Mouse (Mus musculus): ENCODE data around the gene Polr2f.
A peak's percentile ranks its signal among the peaks of the same experiment; 100 is the strongest.

Gene Polr2f

GRCm38 (mm10) chr15:79140866-79141565, at the start of gene Polr2f, which contains the start of gene 1700088E04Rik:
Polr2f (plus strand) TSS chr15:79141009.
1700088E04Rik (minus strand) TSS chr15:79141253.
- peak; percentile 95 for DNase-seq

GRCm38 (mm10) chr15:79092284-79092683, 48.5 kb upstream of the Polr2f start:
- no peak for DNase-seq

- DNase-seq, result no peak
Observed at GRCm38 (mm10) chr15:79093083-79093839, 47.5 kb upstream of the Polr2f start.

GRCm38 (mm10) chr15:79095483-79095882, 45.3 kb upstream of the Polr2f start:
- no peak for DNase-seq

GRCm38 (mm10) chr15:79096556-79096955, 44.3 kb upstream of the Polr2f start:
- no peak for DNase-seq

- no peak for DNase-seq
Observed at GRCm38 (mm10) chr15:79097135-79097534, 43.7 kb upstream of the Polr2f start.

- DNase-seq, result no peak
Observed at GRCm38 (mm10) chr15:79097611-79098025, 43.2 kb upstream of the Polr2f start.

- no peak for DNase-seq
Observed at GRCm38 (mm10) chr15:79098220-79098619, 42.6 kb upstream of the Polr2f start.

- no peak for DNase-seq
Observed at GRCm38 (mm10) chr15:79098868-79099267, 41.9 kb upstream of the Polr2f start.

GRCm38 (mm10) chr15:79099456-79099855, 41.4 kb upstream of the Polr2f start:
- DNase-seq, result no peak

- DNase-seq, result no peak
Observed at GRCm38 (mm10) chr15:79100391-79100790, 40.4 kb upstream of the Polr2f start.

- DNase-seq, result no peak
Observed at GRCm38 (mm10) chr15:79101531-79101930, 39.3 kb upstream of the Polr2f start.

GRCm38 (mm10) chr15:79103264-79103663, 37.5 kb upstream of the Polr2f start:
- no peak for DNase-seq

- DNase-seq, result no peak
Observed at GRCm38 (mm10) chr15:79105804-79106203, 35.0 kb upstream of the Polr2f start.

- no peak for DNase-seq
Observed at GRCm38 (mm10) chr15:79107966-79108365, 32.8 kb upstream of the Polr2f start.

- DNase-seq, result peak; percentile 75
Observed at GRCm38 (mm10) chr15:79108421-79109320, 32.1 kb upstream of the Polr2f start, which contains the start of gene Micall1. Micall1 (plus strand) TSS chr15:79108898.

GRCm38 (mm10) chr15:79109321-79109934, 31.4 kb upstream of the Polr2f start:
- DNase-seq, result no peak

GRCm38 (mm10) chr15:79110031-79110430, 30.8 kb upstream of the Polr2f start:
- no peak for DNase-seq

- no peak for DNase-seq
Observed at GRCm38 (mm10) chr15:79110528-79110927, 30.3 kb upstream of the Polr2f start.

GRCm38 (mm10) chr15:79111774-79112173, 29.0 kb upstream of the Polr2f start:
- DNase-seq, result no peak

GRCm38 (mm10) chr15:79115276-79115675, 25.5 kb upstream of the Polr2f start:
- peak; percentile 52 for DNase-seq

- no peak for DNase-seq
Observed at GRCm38 (mm10) chr15:79119491-79119890, 21.3 kb upstream of the Polr2f start.

GRCm38 (mm10) chr15:79122119-79122518, 18.7 kb upstream of the Polr2f start:
- DNase-seq, result no peak
